Comparison of ENCODE assay signal across 9 mouse cellular contexts in the genomic region with DNA sequence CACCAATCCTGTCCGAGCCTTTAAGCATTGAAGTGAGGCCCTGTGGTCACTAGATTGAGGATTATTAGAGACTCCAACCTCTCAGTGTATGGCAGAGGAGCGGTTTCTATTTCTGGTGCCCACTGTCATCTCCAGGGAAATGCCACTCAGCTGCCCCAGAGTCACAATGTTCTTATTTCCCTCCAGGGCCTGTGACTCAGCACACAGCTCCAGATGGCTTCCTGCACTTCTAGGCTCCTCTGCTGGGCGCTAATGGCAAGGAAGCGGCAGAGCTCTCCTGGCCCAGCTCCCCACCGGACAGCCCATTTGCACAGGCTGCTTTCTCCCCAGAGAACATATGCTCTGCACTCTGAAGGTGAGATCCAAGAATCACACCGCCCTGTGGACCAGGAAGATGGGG.
A peak's percentile ranks its signal among the peaks of the same experiment; 100 is the strongest.
DNase-seq lines count a peak whose midpoint lies in the region; ATAC-seq and TF ChIP-seq lines count a peak whose summit lies in the region.
"Had no signal": no experiment of that assay in that cellular context is flagged by ENCODE, and none has a peak within 500 bp of the region (broad histone marks: within the 10 kb centered on the region; RNA-seq: fewer than 3 reads in every experiment).

No protein-coding gene starts in this region.

- no peak overlapping the region for H3K4me2 ChIP-seq in forebrain, embryonic 14.5 days (ENCODE audit: low read length)
- H3K4me2 ChIP-seq in forebrain, embryonic 12.5 days: no peak overlapping the region
- H3K4me2 ChIP-seq in myocyte (ENCODE audit: low read depth): peak overlapping the region; percentile 55
- H3K4me2 ChIP-seq: neural tube, embryonic 12.5 days had no signal

- no peaks in the 10 kb centered on the region for H3K79me2 ChIP-seq in myocyte (ENCODE audit: control insufficient read depth, insufficient read depth)

- no peak for TF ChIP-seq POLR2A in myocyte (IDR thresholded peaks at IDR 0.05; ENCODE audit: insufficient read length, low read depth)

- no peak overlapping the region for H3K9ac ChIP-seq in forebrain, embryonic 14.5 days (ENCODE audit: low read length)
- H3K9ac ChIP-seq in forebrain, embryonic 12.5 days: no peak overlapping the region
- H3K9ac ChIP-seq: neural tube, embryonic 12.5 days had no signal

- peak; percentile 13 for DNase-seq in forebrain, embryonic 14.5 days (ENCODE audit: low spot score)
- peak; percentile 38 to 39 for DNase-seq in right cerebral cortex, postnatal 36 days (ENCODE audit: low spot score in 2 of 2)
- no peak for DNase-seq in right cerebral cortex, postnatal 4 days
- peak; percentile 24 for DNase-seq in gastrocnemius, postnatal 10 days
- peak; percentile 47 for DNase-seq in kidney, postnatal 14 days
- no peak for DNase-seq in urinary bladder, postnatal 25 days (ENCODE audit: low spot score)

- no peak overlapping the region for H3K4me3 ChIP-seq in forebrain, embryonic 14.5 days (ENCODE audit: low read depth, low read length)
- no peak overlapping the region for H3K4me3 ChIP-seq in forebrain, embryonic 12.5 days (replicated peaks)
- no peak overlapping the region for H3K4me3 ChIP-seq in myocyte
- H3K4me3 ChIP-seq: neural tube, embryonic 12.5 days had no signal

- H3K4me1 ChIP-seq in forebrain, embryonic 14.5 days (ENCODE audit: control insufficient read depth, insufficient read depth, low read length): no peaks in the 10 kb centered on the region
- peaks cover 4% of the 10 kb centered on the region; the same call in 1 of the 2 replicates for H3K4me1 ChIP-seq in forebrain, embryonic 12.5 days
- H3K4me1 ChIP-seq: neural tube, embryonic 12.5 days had no signal

- H3ac ChIP-seq in myocyte (ENCODE audit: control insufficient read depth, insufficient read length): no peak overlapping the region

- H3K9me3 ChIP-seq in forebrain, embryonic 14.5 days (replicated peaks; ENCODE audit: control insufficient read depth, low read length): no peaks in the 10 kb centered on the region
- H3K9me3 ChIP-seq in forebrain, embryonic 12.5 days: no peaks in the 10 kb centered on the region
- H3K9me3 ChIP-seq: neural tube, embryonic 12.5 days had no signal

- no peaks in the 10 kb centered on the region for H3K27me3 ChIP-seq in forebrain, embryonic 14.5 days (replicated peaks; ENCODE audit: control insufficient read depth, insufficient read depth, low read length)
- no peaks in the 10 kb centered on the region for H3K27me3 ChIP-seq in forebrain, embryonic 12.5 days
- no peaks in the 10 kb centered on the region for H3K27me3 ChIP-seq in myocyte (ENCODE audit: control insufficient read depth, insufficient read depth, insufficient read length)
- H3K27me3 ChIP-seq: neural tube, embryonic 12.5 days had no signal

- H3K36me3 ChIP-seq in forebrain, embryonic 14.5 days (ENCODE audit: control insufficient read depth, insufficient read depth, low read length): no peaks in the 10 kb centered on the region
- no peaks in the 10 kb centered on the region for H3K36me3 ChIP-seq in forebrain, embryonic 12.5 days (replicated peaks)
- no peaks in the 10 kb centered on the region for H3K36me3 ChIP-seq in myocyte (ENCODE audit: control insufficient read depth, insufficient read depth)
- H3K36me3 ChIP-seq: neural tube, embryonic 12.5 days had no signal

- 66% methylated on average over 6 of the region's 6 CpGs for WGBS in forebrain, embryonic 14.5 days
- WGBS in forebrain, embryonic 12.5 days: 71% methylated on average over 6 of the region's 6 CpGs

- ATAC-seq in forebrain, embryonic 14.5 days: no peak
- ATAC-seq in forebrain, embryonic 12.5 days (ENCODE audit: low FRiP score): no peak

- H3K27ac ChIP-seq in forebrain, embryonic 14.5 days (ENCODE audit: low read depth, low read length): no peak overlapping the region
- no peak overlapping the region for H3K27ac ChIP-seq in forebrain, embryonic 12.5 days
- H3K27ac ChIP-seq: neural tube, embryonic 12.5 days had no signal

TF ChIP-seq in myocyte, 11 proteins besides CTCF, POLR2A, EP300 and RAD21:
- TF ChIP-seq CEBPB (IDR thresholded peaks at IDR 0.05; ENCODE audit: insufficient read depth, poor library complexity, severe bottlenecking): no peak
- no peak for TF ChIP-seq USF1 (IDR thresholded peaks at IDR 0.05; ENCODE audit: low read depth)
- no peak for TF ChIP-seq MYOD1 (IDR thresholded peaks at IDR 0.05; ENCODE audit: control insufficient read depth in 1 of 3, insufficient read length in 2 of 3, low read depth in 2 of 3)
- no peak for TF ChIP-seq POLR2AphosphoS2 (IDR thresholded peaks at IDR 0.05; ENCODE audit: insufficient read length, low read depth)
- TF ChIP-seq E2F4 (IDR thresholded peaks at IDR 0.05; ENCODE audit: insufficient read depth): no peak
- TF ChIP-seq MYOG (IDR thresholded peaks at IDR 0.05; ENCODE audit: control insufficient read depth in 1 of 3, insufficient read depth in 1 of 3, insufficient read length in 2 of 3, low read depth in 2 of 3): peak in 1 of 3 experiments; percentile 33
- no peak for TF ChIP-seq REST (IDR thresholded peaks at IDR 0.05; ENCODE audit: insufficient read depth, insufficient read length)

Comparison
In these comparisons a context has a peak if more than half of its experiments do, and no peak if none do; other contexts are left out.
1. DNase-seq: peak in forebrain, embryonic 14.5 days (single experiment), right cerebral cortex, postnatal 36 days (2 of 2), gastrocnemius, postnatal 10 days (single experiment) and kidney, postnatal 14 days (single experiment); none in right cerebral cortex, postnatal 4 days (single experiment) and urinary bladder, postnatal 25 days (single experiment).